9 mouse cellular contexts compared by ENCODE assay signal in genomic region chr3:96503083-96503450, GRCm38 (mm10). TPM values are rescaled to one million over a fixed set of nuclear protein-coding genes. Genes with fewer than 3 reads are reported as not detected.
DNase-seq lines count a peak whose midpoint lies in the region; ATAC-seq and TF ChIP-seq lines count a peak whose summit lies in the region.
"Had no signal": no experiment of that assay in that cellular context is flagged by ENCODE, and none has a peak within 500 bp of the region (broad histone marks: within the 10 kb centered on the region; RNA-seq: fewer than 3 reads in every experiment).

No protein-coding gene starts in this region.

- no peaks in the 10 kb centered on the region for H3K9me3 ChIP-seq in embryonic facial prominence, embryonic 12.5 days
- no peaks in the 10 kb centered on the region for H3K9me3 ChIP-seq in heart, embryonic 11.5 days (replicated peaks; ENCODE audit: control insufficient read depth, low read length)
- no peaks in the 10 kb centered on the region for H3K9me3 ChIP-seq in kidney, embryonic 15.5 days (replicated peaks)
- no peaks in the 10 kb centered on the region for H3K9me3 ChIP-seq in liver, embryonic 14.5 days (ENCODE audit: control insufficient read depth, low read length)
- no peaks in the 10 kb centered on the region for H3K9me3 ChIP-seq in stomach, embryonic 16.5 days (replicated peaks; ENCODE audit: control insufficient read depth, low read length)

- H3K36me3 ChIP-seq in embryonic facial prominence, embryonic 12.5 days: no peaks in the 10 kb centered on the region
- no peaks in the 10 kb centered on the region for H3K36me3 ChIP-seq in heart, embryonic 11.5 days (ENCODE audit: control insufficient read depth, insufficient read depth, low read length)
- no peaks in the 10 kb centered on the region for H3K36me3 ChIP-seq in kidney, embryonic 15.5 days
- H3K36me3 ChIP-seq in liver, embryonic 14.5 days (replicated peaks; ENCODE audit: control insufficient read depth, insufficient read depth, low read depth): no peaks in the 10 kb centered on the region
- no peaks in the 10 kb centered on the region for H3K36me3 ChIP-seq in stomach, embryonic 16.5 days (ENCODE audit: control insufficient read depth, insufficient read depth, low read length)

- WGBS in embryonic facial prominence, embryonic 12.5 days: 1% methylated on average over 7 of the region's 7 CpGs
- under 1% methylated on average over 7 of the region's 7 CpGs for whole genome bisulfite sequencing in heart, embryonic 11.5 days (ENCODE audit: insufficient replicate concordance)
- WGBS in kidney, embryonic 15.5 days: 0% methylated on average over 7 of the region's 7 CpGs
- WGBS in liver, embryonic 14.5 days (ENCODE audit: insufficient replicate concordance): under 1% methylated on average over 7 of the region's 7 CpGs
- under 1% methylated on average over 7 of the region's 7 CpGs for WGBS in stomach, embryonic 16.5 days

- peak overlapping the region; percentile 66 for H3K4me2 ChIP-seq in embryonic facial prominence, embryonic 12.5 days (replicated peaks)
- H3K4me2 ChIP-seq in heart, embryonic 11.5 days: peak overlapping the region; percentile 86
- H3K4me2 ChIP-seq in kidney, embryonic 15.5 days: peak overlapping the region; percentile 91
- H3K4me2 ChIP-seq in liver, embryonic 14.5 days (ENCODE audit: low read depth): peak overlapping the region; percentile 100
- H3K4me2 ChIP-seq in stomach, embryonic 16.5 days (ENCODE audit: low read depth, low read length): peak overlapping the region; percentile 96

- no peak overlapping the region for H3K27ac ChIP-seq in embryonic facial prominence, embryonic 12.5 days
- H3K27ac ChIP-seq in heart, embryonic 11.5 days (ENCODE audit: low read depth, low read length): no peak overlapping the region; the same call in 1 of the 2 replicates
- H3K27ac ChIP-seq in kidney, embryonic 15.5 days: 0 out of 2 replicates have a peak overlapping the region, but pooled peaks have one; percentile 96
- H3K27ac ChIP-seq in liver, embryonic 14.5 days: no peak overlapping the region
- no peak overlapping the region for H3K27ac ChIP-seq in stomach, embryonic 16.5 days (ENCODE audit: low read length)

- no peaks in the 10 kb centered on the region for H3K27me3 ChIP-seq in embryonic facial prominence, embryonic 12.5 days
- H3K27me3 ChIP-seq in heart, embryonic 11.5 days (ENCODE audit: control insufficient read depth, insufficient read depth, low read length): no peaks in the 10 kb centered on the region
- no peaks in the 10 kb centered on the region for H3K27me3 ChIP-seq in kidney, embryonic 15.5 days
- H3K27me3 ChIP-seq in liver, embryonic 14.5 days (ENCODE audit: control insufficient read depth, insufficient read depth, low read length): no peaks in the 10 kb centered on the region
- H3K27me3 ChIP-seq in stomach, embryonic 16.5 days (ENCODE audit: control insufficient read depth, insufficient read depth, low read length): no peaks in the 10 kb centered on the region

- no peak for TF ChIP-seq EP300 in liver, embryonic 14.5 days (IDR thresholded peaks at IDR 0.05; ENCODE audit: low read depth)

- H3K4me1 ChIP-seq in embryonic facial prominence, embryonic 12.5 days: no peaks in the 10 kb centered on the region
- H3K4me1 ChIP-seq in heart, embryonic 11.5 days (ENCODE audit: control insufficient read depth, insufficient read depth, low read length): no peaks in the 10 kb centered on the region
- peaks cover 4% of the 10 kb centered on the region; the same call in 1 of the 2 replicates for H3K4me1 ChIP-seq in kidney, embryonic 15.5 days
- H3K4me1 ChIP-seq in liver, embryonic 14.5 days (replicated peaks; ENCODE audit: control insufficient read depth in 2 of 2, insufficient read depth in 2 of 2, low read length in 1 of 2): peaks cover 0 to 7% of the 10 kb centered on the region in 2 experiments; a peak in 3 of 4 replicates
- peaks cover 4% of the 10 kb centered on the region; the same call in 1 of the 2 replicates for H3K4me1 ChIP-seq in stomach, embryonic 16.5 days (ENCODE audit: control insufficient read depth, insufficient read depth, low read length)

- H3K4me3 ChIP-seq in embryonic facial prominence, embryonic 12.5 days: peak overlapping the region; percentile 64
- H3K4me3 ChIP-seq in heart, embryonic 11.5 days (ENCODE audit: low read depth, low read length): peak overlapping the region; percentile 80
- H3K4me3 ChIP-seq in kidney, embryonic 15.5 days (replicated peaks): peak overlapping the region; percentile 63
- H3K4me3 ChIP-seq in liver, embryonic 14.5 days (ENCODE audit: insufficient read depth in 1 of 2, low read depth in 2 of 2, low read length in 2 of 2): peak overlapping the region; percentile 81 to 87
- peak overlapping the region; percentile 72 for H3K4me3 ChIP-seq in stomach, embryonic 16.5 days (replicated peaks; ENCODE audit: low read length)

- peak; percentile 85 for DNase-seq in CD4-positive helper T cell, adult 2 months (ENCODE audit: low read depth, low spot score)
- DNase-seq in adrenal gland, postnatal 14 days: peak; percentile 85
- peak in 2 of 3 experiments; percentile 65 to 76 for DNase-seq in liver, embryonic 14.5 days (ENCODE audit: low read depth in 3 of 3, low spot score in 3 of 3)
- peak; percentile 64 to 81 for DNase-seq in natural killer cell, adult 2 months (ENCODE audit: low spot score in 2 of 2)

- H3K9ac ChIP-seq in embryonic facial prominence, embryonic 12.5 days: no peak overlapping the region; the same call in 1 of the 2 replicates
- peak overlapping the region; percentile 71; the same call in 1 of the 2 replicates for H3K9ac ChIP-seq in heart, embryonic 11.5 days (ENCODE audit: low read depth, low read length)
- peak overlapping the region; percentile 64 for H3K9ac ChIP-seq in kidney, embryonic 15.5 days
- peak overlapping the region; percentile 74 for H3K9ac ChIP-seq in liver, embryonic 14.5 days (replicated peaks)
- peak overlapping the region; percentile 76 for H3K9ac ChIP-seq in stomach, embryonic 16.5 days (ENCODE audit: low read length)

- ATAC-seq in embryonic facial prominence, embryonic 12.5 days (ENCODE audit: insufficient number of reproducible peaks, insufficient read depth, low FRiP score, low TSS enrichment): no peak
- no peak for ATAC-seq in heart, embryonic 11.5 days (replicated peaks; ENCODE audit: insufficient number of reproducible peaks, low FRiP score, low TSS enrichment)
- no peak for ATAC-seq in kidney, embryonic 15.5 days (replicated peaks; ENCODE audit: low FRiP score)
- ATAC-seq in liver, embryonic 14.5 days (ENCODE audit: insufficient read depth): no peak
- ATAC-seq in stomach, embryonic 16.5 days (ENCODE audit: insufficient read depth, low FRiP score): no peak

- peak; percentile 89 for TF ChIP-seq CTCF in liver, embryonic 14.5 days (IDR thresholded peaks at IDR 0.05; ENCODE audit: low read depth)

RNA-seq across cellular contexts. Expression of gene Hfe2, which starts 21.9 kb away (rescaled TPM):
- 6.9 TPM in 1 of 2 replicates, not detected in the other for total RNA-seq in adrenal gland, postnatal 14 days (2021)
- polyA plus RNA-seq in embryonic facial prominence, embryonic 12.5 days (2016; fragmentation: Nextera tagmentation; extraction: Ambion mirVana): 3.2 and 4.0 TPM in 2 replicates
- polyA plus RNA-seq in heart, embryonic 11.5 days (2014; fragmentation: Nextera tagmentation; extraction: Ambion mirVana): 7.4 and 9.3 TPM in 2 replicates
- 1.1 and 1.8 TPM in 2 replicates for polyA plus RNA-seq in kidney, embryonic 15.5 days (2015; fragmentation: Nextera tagmentation; extraction: Ambion mirVana)
- 3.8 and 4.5 TPM in 2 replicates for polyA plus RNA-seq in liver, embryonic 14.5 days (2012; rRNA removed)
- 4.3 and 4.4 TPM in 2 replicates for polyA plus RNA-seq in liver, embryonic 14.5 days (2014; fragmentation: Nextera tagmentation; extraction: Ambion mirVana)
- polyA plus RNA-seq in stomach, embryonic 16.5 days (2015; fragmentation: Nextera tagmentation; extraction: Ambion mirVana): 0.50 and 3.8 TPM in 2 replicates

RNA-seq across cellular contexts. Expression of gene BC107364, which starts 51.0 kb away (rescaled TPM):
- total RNA-seq in adrenal gland, postnatal 14 days (2021): not detected in 2 replicates
- 0.26 TPM in 1 of 2 replicates, not detected in the other for polyA plus RNA-seq in embryonic facial prominence, embryonic 12.5 days (2016; fragmentation: Nextera tagmentation; extraction: Ambion mirVana)
- 0.43 TPM in 1 of 2 replicates, not detected in the other for polyA plus RNA-seq in heart, embryonic 11.5 days (2014; fragmentation: Nextera tagmentation; extraction: Ambion mirVana)
- polyA plus RNA-seq in kidney, embryonic 15.5 days (2015; fragmentation: Nextera tagmentation; extraction: Ambion mirVana): 0.15 TPM in 1 of 2 replicates, not detected in the other
- not detected in 2 replicates for polyA plus RNA-seq in liver, embryonic 14.5 days (2012; rRNA removed)
- polyA plus RNA-seq in liver, embryonic 14.5 days (2014; fragmentation: Nextera tagmentation; extraction: Ambion mirVana): not detected in 2 replicates
- 0.17 and 0.29 TPM in 2 replicates for polyA plus RNA-seq in stomach, embryonic 16.5 days (2015; fragmentation: Nextera tagmentation; extraction: Ambion mirVana)
- total RNA-seq: left cerebral cortex, adult 8-10 months had no signal

RNA-seq across cellular contexts. Expression of gene Txnip, which starts 54.7 kb away (rescaled TPM):
- total RNA-seq in adrenal gland, postnatal 14 days (2021): 479 and 772 TPM in 2 replicates
- polyA plus RNA-seq in embryonic facial prominence, embryonic 12.5 days (2016; fragmentation: Nextera tagmentation; extraction: Ambion mirVana): 75.8 and 80.8 TPM in 2 replicates
- 106 and 121 TPM in 2 replicates for polyA plus RNA-seq in heart, embryonic 11.5 days (2014; fragmentation: Nextera tagmentation; extraction: Ambion mirVana)
- 144 and 153 TPM in 2 replicates for polyA plus RNA-seq in kidney, embryonic 15.5 days (2015; fragmentation: Nextera tagmentation; extraction: Ambion mirVana)
- 33.2 and 42.8 TPM in 2 replicates for polyA plus RNA-seq in liver, embryonic 14.5 days (2012; rRNA removed)
- polyA plus RNA-seq in liver, embryonic 14.5 days (2014; fragmentation: Nextera tagmentation; extraction: Ambion mirVana): 31.9 and 32.5 TPM in 2 replicates
- 164 and 179 TPM in 2 replicates for polyA plus RNA-seq in stomach, embryonic 16.5 days (2015; fragmentation: Nextera tagmentation; extraction: Ambion mirVana)
